23 mouse cellular contexts compared by ENCODE assay signal in the genomic region with DNA sequence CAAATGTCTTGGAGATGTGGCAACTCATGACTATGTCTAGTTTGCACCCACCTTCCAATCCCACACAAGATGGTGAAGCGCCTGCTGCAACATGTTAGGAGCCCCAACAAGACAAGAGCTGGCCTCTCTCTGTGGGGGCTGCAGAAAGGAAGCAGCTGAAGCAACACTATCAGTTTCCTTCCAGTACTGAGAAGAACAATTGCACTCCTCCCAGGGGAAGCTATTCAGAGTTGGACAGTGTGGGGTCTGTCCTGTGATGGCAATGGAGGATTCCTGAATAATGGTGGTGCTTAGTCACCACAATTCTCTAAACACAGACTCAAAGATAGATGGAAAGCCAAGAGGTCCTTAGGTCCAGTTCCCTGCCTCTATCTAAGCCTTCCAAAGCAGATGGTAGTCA. TPM values are rescaled to one million over a fixed set of nuclear protein-coding genes. Genes with fewer than 3 reads are reported as not detected.
DNase-seq lines count a peak whose midpoint lies in the region; ATAC-seq and TF ChIP-seq lines count a peak whose summit lies in the region.
"Had no signal": no experiment of that assay in that cellular context is flagged by ENCODE, and none has a peak within 500 bp of the region (broad histone marks: within the 10 kb centered on the region; RNA-seq: fewer than 3 reads in every experiment).

No protein-coding gene starts in this region.

- 89% methylated on average over 1 of the region's 1 CpGs for WGBS in stomach, embryonic 16.5 days
- WGBS in stomach, postnatal 0 days: 88% methylated on average over 1 of the region's 1 CpGs
- WGBS in heart, embryonic 15.5 days: 67% methylated on average over 1 of the region's 1 CpGs
- 90% methylated on average over 1 of the region's 1 CpGs for WGBS in hindbrain, embryonic 16.5 days

- no peak overlapping the region for H3K4me3 ChIP-seq in stomach, embryonic 16.5 days (replicated peaks; ENCODE audit: low read length)
- no peak overlapping the region for H3K4me3 ChIP-seq in stomach, postnatal 0 days (ENCODE audit: low read depth, low read length)
- H3K4me3 ChIP-seq in heart, embryonic 15.5 days: no peak overlapping the region
- H3K4me3 ChIP-seq in hindbrain, embryonic 16.5 days (ENCODE audit: low read length): no peak overlapping the region
- H3K4me3 ChIP-seq: kidney, embryonic 15.5 days had no signal

- H3K27ac ChIP-seq in stomach, embryonic 16.5 days (ENCODE audit: low read length): no peak overlapping the region
- H3K27ac ChIP-seq in stomach, postnatal 0 days (replicated peaks): no peak overlapping the region; the same call in 1 of the 2 replicates
- no peak overlapping the region for H3K27ac ChIP-seq in heart, embryonic 15.5 days
- H3K27ac ChIP-seq in hindbrain, embryonic 16.5 days (ENCODE audit: low read depth, low read length): no peak overlapping the region
- H3K27ac ChIP-seq: hindbrain, embryonic 14.5 days; kidney, embryonic 15.5 days had no signal

- DNase-seq in heart, adult 8-10 months (ENCODE audit: low spot score): peak; percentile 44
- DNase-seq in heart, postnatal 36 days: no peak
- no peak for DNase-seq in stomach, postnatal 0 days (ENCODE audit: low spot score)
- DNase-seq in cerebellum, adult 8-10 months: no peak
- DNase-seq: adrenal gland, adult 2 months; cerebellum, adult 18-20 months; cerebellum, postnatal 25 days; forebrain, postnatal 0 days; gastrocnemius, postnatal 36 days; lung, adult 18-20 months; lung, postnatal 10 days; right cerebral cortex, adult 18-20 months; right cerebral cortex, postnatal 4 days; thymus, adult 18-20 months; thymus, postnatal 36 days had no signal

- H3K27me3 ChIP-seq in stomach, embryonic 16.5 days (ENCODE audit: control insufficient read depth, insufficient read depth, low read length): no peaks in the 10 kb centered on the region
- H3K27me3 ChIP-seq in stomach, postnatal 0 days (ENCODE audit: control insufficient read depth, insufficient read depth, low read length): no peaks in the 10 kb centered on the region
- H3K27me3 ChIP-seq in heart, embryonic 15.5 days: no peaks in the 10 kb centered on the region
- no peaks in the 10 kb centered on the region for H3K27me3 ChIP-seq in hindbrain, embryonic 16.5 days (replicated peaks; ENCODE audit: control insufficient read depth, insufficient read depth, low read length)
- H3K27me3 ChIP-seq: kidney, embryonic 15.5 days had no signal

- TF ChIP-seq CTCF in stomach, postnatal 0 days (IDR thresholded peaks at IDR 0.05; ENCODE audit: low read depth): no peak

- no peaks in the 10 kb centered on the region; the same call in 1 of the 2 replicates for H3K36me3 ChIP-seq in stomach, embryonic 16.5 days (ENCODE audit: control insufficient read depth, insufficient read depth, low read length)
- H3K36me3 ChIP-seq in stomach, postnatal 0 days (ENCODE audit: control insufficient read depth, insufficient read depth, low read length): no peaks in the 10 kb centered on the region
- no peaks in the 10 kb centered on the region for H3K36me3 ChIP-seq in heart, embryonic 15.5 days
- H3K36me3 ChIP-seq in hindbrain, embryonic 16.5 days (ENCODE audit: control insufficient read depth, insufficient read depth, low read length): no peaks in the 10 kb centered on the region
- H3K36me3 ChIP-seq: kidney, embryonic 15.5 days had no signal

- intact Hi-C loops in heart, postnatal 36 days (cut with DNase I): no loop called here

- no peak for TF ChIP-seq EP300 in stomach, postnatal 0 days (optimal IDR thresholded peaks at IDR 0.05)

- H3K4me1 ChIP-seq in stomach, embryonic 16.5 days (ENCODE audit: control insufficient read depth, insufficient read depth, low read length): no peaks in the 10 kb centered on the region
- no peaks in the 10 kb centered on the region for H3K4me1 ChIP-seq in stomach, postnatal 0 days (replicated peaks; ENCODE audit: control insufficient read depth, insufficient read depth)
- H3K4me1 ChIP-seq in heart, embryonic 15.5 days (replicated peaks): no peaks in the 10 kb centered on the region
- H3K4me1 ChIP-seq in hindbrain, embryonic 16.5 days (ENCODE audit: control insufficient read depth, insufficient read depth, low read depth, low read length): no peaks in the 10 kb centered on the region
- H3K4me1 ChIP-seq: kidney, embryonic 15.5 days had no signal

- H3K9ac ChIP-seq in stomach, embryonic 16.5 days (ENCODE audit: low read length): no peak overlapping the region
- no peak overlapping the region for H3K9ac ChIP-seq in stomach, postnatal 0 days (ENCODE audit: low read length)
- H3K9ac ChIP-seq in heart, embryonic 15.5 days: no peak overlapping the region
- H3K9ac ChIP-seq in hindbrain, embryonic 16.5 days (ENCODE audit: low read depth, low read length): no peak overlapping the region
- H3K9ac ChIP-seq: forebrain, postnatal 0 days; hindbrain, embryonic 14.5 days; kidney, embryonic 15.5 days had no signal

- ATAC-seq in stomach, embryonic 16.5 days (ENCODE audit: insufficient read depth, low FRiP score): 0 out of 2 replicates have a peak, but pooled peaks have one; percentile 37
- ATAC-seq in stomach, postnatal 0 days (ENCODE audit: low FRiP score, low TSS enrichment): no peak
- ATAC-seq in heart, embryonic 15.5 days (replicated peaks; ENCODE audit: insufficient number of reproducible peaks, insufficient read depth, low FRiP score, low read depth): peak; percentile 43; the same call in 1 of the 2 replicates
- no peak for ATAC-seq in hindbrain, embryonic 16.5 days
- ATAC-seq: forebrain, postnatal 0 days had no signal

- no peak overlapping the region for H3K4me2 ChIP-seq in stomach, embryonic 16.5 days (ENCODE audit: low read depth, low read length)
- H3K4me2 ChIP-seq in stomach, postnatal 0 days (replicated peaks; ENCODE audit: low read depth): no peak overlapping the region
- H3K4me2 ChIP-seq in heart, embryonic 15.5 days: no peak overlapping the region
- H3K4me2 ChIP-seq in hindbrain, embryonic 16.5 days (ENCODE audit: low read length): no peak overlapping the region
- H3K4me2 ChIP-seq: hindbrain, embryonic 14.5 days; kidney, embryonic 15.5 days; liver, embryonic 11.5 days; midbrain, embryonic 11.5 days had no signal

- H3K9me3 ChIP-seq in stomach, embryonic 16.5 days (replicated peaks; ENCODE audit: control insufficient read depth, low read length): 0 out of 2 replicates have a peak, but pooled peaks cover 3% of the 10 kb centered on the region
- H3K9me3 ChIP-seq in stomach, postnatal 0 days (ENCODE audit: control insufficient read depth, low read length): no peaks in the 10 kb centered on the region
- H3K9me3 ChIP-seq in heart, embryonic 15.5 days (replicated peaks): no peaks in the 10 kb centered on the region
- H3K9me3 ChIP-seq in hindbrain, embryonic 16.5 days (ENCODE audit: control insufficient read depth, low read length): no peaks in the 10 kb centered on the region
- H3K9me3 ChIP-seq: kidney, embryonic 15.5 days had no signal

RNA-seq across cellular contexts. Expression of a gene that starts 35.2 kb away (rescaled TPM):
- 1 to 10 TPM; 7.6 to 9.7 (median 8.2) TPM for total RNA-seq in heart, adult 8-10 months (2022)
- 10 to 100 TPM; 15.5 to 18.8 TPM for total RNA-seq in heart, postnatal 36 days (2021)
- 145 and 146 TPM in 2 replicates for polyA plus RNA-seq in stomach, embryonic 16.5 days (2015; fragmentation: Nextera tagmentation; extraction: Ambion mirVana)
- 38.1 and 42.5 TPM in 2 replicates for polyA plus RNA-seq in stomach, postnatal 0 days (2015; fragmentation: Nextera tagmentation; extraction: Ambion mirVana)
- polyA plus RNA-seq in heart, embryonic 15.5 days (2015; fragmentation: Nextera tagmentation; extraction: Ambion mirVana): 35.2 and 48.0 TPM in 2 replicates
- 15.7 and 16.6 TPM in 2 replicates for polyA plus RNA-seq in hindbrain, embryonic 16.5 days (2015; fragmentation: Nextera tagmentation; extraction: Ambion mirVana)
- total RNA-seq: MEL had no signal

Comparison
In these comparisons a context has a peak if more than half of its experiments do, and no peak if none do; other contexts are left out.
1. ATAC-seq: peak in stomach, embryonic 16.5 days (single experiment) and heart, embryonic 15.5 days (single experiment); none in stomach, postnatal 0 days (single experiment) and hindbrain, embryonic 16.5 days (single experiment).